Mouse (Mus musculus) small intestine, adult 2 months (tissue): ENCODE results near the gene Anapc5.

Experiments used
- CTCF ChIP-seq: fragments of 200-500 bp; IDR thresholded peaks from 2 replicates; pipeline ENCODE4 v1.5.1; 2012; ENCODE audit warnings: low read depth, mild to moderate bottlenecking, control low read depth, inconsistent platforms, low read length, moderate library complexity, mixed read lengths; ENCODE audit not compliant: insufficient replicate concordance, insufficient read length; ENCODE audit errors: extremely low read depth
- POLR2A ChIP-seq: fragments of 200-500 bp; IDR thresholded peaks from 2 replicates; pipeline ENCODE4 v1.6.1; 2012; ENCODE audit warnings: low read depth, mild to moderate bottlenecking, control low read depth, inconsistent platforms, low read length, moderate library complexity

GRCm38 (mm10) chr5:122801684-122802083 lies 19.5 kb downstream of the Anapc5 start:
- TF ChIP-seq CTCF (no peak), POLR2A (no peak)
